Mouse (Mus musculus): ENCODE results near the gene 4933411K16Rik.

Gene 4933411K16Rik

GRCm38 (mm10) chr19:42035456-42036248 is 16.4 kb upstream of the 4933411K16Rik start, which contains the start of gene Ankrd2:
TSS of gene Ankrd2 (plus strand) at chr19:42036000.
- peak; percentile 83 for DNase-seq (ENCODE audit: low read depth, low spot score)

- DNase-seq (ENCODE audit: low read depth, low spot score): no peak
Measured at GRCm38 (mm10) chr19:42036357-42036756, 15.7 kb upstream of the 4933411K16Rik start.

- DNase-seq (ENCODE audit: low read depth, low spot score): no peak
Measured at GRCm38 (mm10) chr19:42037167-42037702, 14.8 kb upstream of the 4933411K16Rik start.

GRCm38 (mm10) chr19:42038310-42038709 is 13.7 kb upstream of the 4933411K16Rik start:
- no peak for DNase-seq (ENCODE audit: low read depth, low spot score)

- DNase-seq (ENCODE audit: low read depth, low spot score): no peak
Measured at GRCm38 (mm10) chr19:42043988-42044387, 8.1 kb upstream of the 4933411K16Rik start.

- peak; percentile 96 for DNase-seq (ENCODE audit: low read depth, low spot score)
Measured at GRCm38 (mm10) chr19:42045269-42046102, 6.6 kb upstream of the 4933411K16Rik start, which contains the start of gene Hoga1. TSS of gene Hoga1 (plus strand) at chr19:42045610.

- no peak for DNase-seq (ENCODE audit: low read depth, low spot score)
Measured at GRCm38 (mm10) chr19:42050251-42050650, 1.8 kb upstream of the 4933411K16Rik start.

- no peak for DNase-seq (ENCODE audit: low read depth, low spot score)
Measured at GRCm38 (mm10) chr19:42051351-42051750, 697 bp upstream of the 4933411K16Rik start.

GRCm38 (mm10) chr19:42054255-42054654 is 2.2 kb downstream of the 4933411K16Rik start:
- DNase-seq (ENCODE audit: low read depth, low spot score): no peak

- DNase-seq (ENCODE audit: low read depth, low spot score): no peak
Measured at GRCm38 (mm10) chr19:42055881-42056280, 3.8 kb downstream of the 4933411K16Rik start.

- no peak for DNase-seq (ENCODE audit: low read depth, low spot score)
Measured at GRCm38 (mm10) chr19:42056719-42057409, 4.8 kb downstream of the 4933411K16Rik start.

GRCm38 (mm10) chr19:42058426-42058825 is 6.4 kb downstream of the 4933411K16Rik start:
- no peak for DNase-seq (ENCODE audit: low read depth, low spot score)

- no peak for DNase-seq (ENCODE audit: low read depth, low spot score)
Measured at GRCm38 (mm10) chr19:42061443-42061842, 9.4 kb downstream of the 4933411K16Rik start.

GRCm38 (mm10) chr19:42068441-42069240 is 16.6 kb downstream of the 4933411K16Rik start:
- peak; percentile 25 for DNase-seq (ENCODE audit: low read depth, low spot score)

GRCm38 (mm10) chr19:42069241-42069525 is 17.1 kb downstream of the 4933411K16Rik start:
- DNase-seq (ENCODE audit: low read depth, low spot score): no peak

- DNase-seq (ENCODE audit: low read depth, low spot score): peak; percentile 59
Measured at GRCm38 (mm10) chr19:42071221-42071620, 19.2 kb downstream of the 4933411K16Rik start.

- no peak for DNase-seq (ENCODE audit: low read depth, low spot score)
Measured at GRCm38 (mm10) chr19:42071886-42072608, 20.0 kb downstream of the 4933411K16Rik start.

- DNase-seq (ENCODE audit: low read depth, low spot score): peak; percentile 48
Measured at GRCm38 (mm10) chr19:42072802-42073201, 20.8 kb downstream of the 4933411K16Rik start.

GRCm38 (mm10) chr19:42075051-42075450 is 23.0 kb downstream of the 4933411K16Rik start:
- DNase-seq (ENCODE audit: low read depth, low spot score): no peak

- DNase-seq (ENCODE audit: low read depth, low spot score): peak; percentile 29
Measured at GRCm38 (mm10) chr19:42075992-42076391, 23.9 kb downstream of the 4933411K16Rik start.

All from ZHBTc4 (cell line).